Mouse (Mus musculus) CD4-positive, CD25-positive, alpha-beta regulatory T cell, adult 4 months (primary cell): Measurements from ENCODE around the gene Ganab. TPM values are rescaled to one million over a fixed set of nuclear protein-coding genes. Genes with fewer than 3 reads are reported as not detected.

Experiments
- ATAC-seq: one replicate; pipeline ENCODE4 v1.8.0; 2017
- polyA plus RNA-seq, 2 experiments: library from polyadenylated mRNA; unstranded; fragments of 100-300 nt; shearing (Covaris generic); gene quantifications; one replicate each; pipeline ENCODE4 v1.2.1; 2017

Ganab gene
- polyA plus RNA-seq, 2 experiments from 2014 or later = 50.2 to 83.9 TPM

- ATAC-seq = no peak
Observed at GRCm38 (mm10) chr19:8930117-8930516, 32.2 kb downstream of the Ganab start.

- ATAC-seq = no peak
Observed at GRCm38 (mm10) chr19:8930771-8931170, 32.9 kb downstream of the Ganab start.

- no peak for ATAC-seq
Observed at GRCm38 (mm10) chr19:8936736-8937135, 38.9 kb downstream of the Ganab start.

GRCm38 (mm10) chr19:8940526-8941133 is 42.8 kb downstream of the Ganab start:
- no peak for ATAC-seq

- ATAC-seq = no peak
Observed at GRCm38 (mm10) chr19:8941136-8941514, 43.3 kb downstream of the Ganab start.

- ATAC-seq = peak; percentile 93
Observed at GRCm38 (mm10) chr19:8941515-8942217, 43.8 kb downstream of the Ganab start, which contains the start of gene Mta2. Gene Mta2, plus strand, starts transcription at chr19:8941875.

- peak; percentile 46 for ATAC-seq
Observed at GRCm38 (mm10) chr19:8942276-8942964, 44.5 kb downstream of the Ganab start.

GRCm38 (mm10) chr19:8943047-8943446 is 45.2 kb downstream of the Ganab start:
- ATAC-seq = no peak

- no peak for ATAC-seq
Observed at GRCm38 (mm10) chr19:8944062-8944461, 46.2 kb downstream of the Ganab start.

- ATAC-seq = no peak
Observed at GRCm38 (mm10) chr19:8944750-8945149, 46.9 kb downstream of the Ganab start.

- no peak for ATAC-seq
Observed at GRCm38 (mm10) chr19:8945251-8945650, 47.4 kb downstream of the Ganab start.

- no peak for ATAC-seq
Observed at GRCm38 (mm10) chr19:8946929-8947328, 49.1 kb downstream of the Ganab start.

- ATAC-seq = no peak
Observed at GRCm38 (mm10) chr19:8950190-8950589, 52.3 kb downstream of the Ganab start.

GRCm38 (mm10) chr19:8952241-8952640 is 54.4 kb downstream of the Ganab start:
- ATAC-seq = no peak

- peak; percentile 96 for ATAC-seq
Observed at GRCm38 (mm10) chr19:8953135-8954039, 55.5 kb downstream of the Ganab start, which contains the start of gene Tut1. Gene Tut1, plus strand, starts transcription at chr19:8953847.

- no peak for ATAC-seq
Observed at GRCm38 (mm10) chr19:8954171-8954570, 56.3 kb downstream of the Ganab start.

- ATAC-seq = no peak
Observed at GRCm38 (mm10) chr19:8962256-8962655, 64.4 kb downstream of the Ganab start.

- ATAC-seq = no peak
Observed at GRCm38 (mm10) chr19:8965075-8965474, 67.2 kb downstream of the Ganab start.

GRCm38 (mm10) chr19:8965771-8966170 is 67.9 kb downstream of the Ganab start:
- no peak for ATAC-seq

GRCm38 (mm10) chr19:8966198-8966589 is 68.3 kb downstream of the Ganab start:
- ATAC-seq = no peak
